Mouse (Mus musculus) layer of hippocampus, postnatal 25 days (tissue): ENCODE results near the gene Cldn9. TPM values are rescaled to one million over a fixed set of nuclear protein-coding genes. Genes with fewer than 3 reads are reported as not detected.

Experiments
- DNase-seq, 2 experiments: peaks; one replicate each; pipeline ENCODE4 v3.0.0; 2022; ENCODE audit warnings: mixed read lengths in 2 of 2, low spot score in 1 of 2; ENCODE audit errors: extremely low spot score in 1 of 2
- total RNA-seq, 2 experiments: library from RNA; stranded (reverse); gene quantifications; 2 replicates each; pipeline ENCODE4 v1.2.3; 2021

The Cldn9 gene
- total RNA-seq, 2 experiments from 2014 or later, result not detected

DNA sequence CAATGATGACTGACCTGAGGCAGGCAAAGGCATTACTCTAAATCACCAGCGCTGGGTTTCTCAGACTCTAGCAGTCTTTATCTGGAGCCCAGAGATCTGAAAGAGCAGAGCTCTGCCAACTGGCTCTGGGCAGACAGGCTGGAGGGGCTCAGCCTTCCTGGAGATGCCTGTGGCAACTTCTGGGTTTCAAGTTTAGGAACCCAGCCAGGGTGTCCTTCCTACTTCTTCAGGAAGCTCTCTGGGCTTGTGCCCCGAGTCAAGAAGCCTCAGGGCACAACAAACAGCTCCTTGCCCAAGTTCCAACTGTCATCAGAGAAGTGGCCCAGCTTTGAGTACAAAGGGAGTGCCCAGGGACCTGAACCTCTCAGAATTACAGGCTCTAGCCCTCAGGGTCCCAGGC, 29.4 kb downstream of the Cldn9 start:
- DNase-seq, result no peak

DNA sequence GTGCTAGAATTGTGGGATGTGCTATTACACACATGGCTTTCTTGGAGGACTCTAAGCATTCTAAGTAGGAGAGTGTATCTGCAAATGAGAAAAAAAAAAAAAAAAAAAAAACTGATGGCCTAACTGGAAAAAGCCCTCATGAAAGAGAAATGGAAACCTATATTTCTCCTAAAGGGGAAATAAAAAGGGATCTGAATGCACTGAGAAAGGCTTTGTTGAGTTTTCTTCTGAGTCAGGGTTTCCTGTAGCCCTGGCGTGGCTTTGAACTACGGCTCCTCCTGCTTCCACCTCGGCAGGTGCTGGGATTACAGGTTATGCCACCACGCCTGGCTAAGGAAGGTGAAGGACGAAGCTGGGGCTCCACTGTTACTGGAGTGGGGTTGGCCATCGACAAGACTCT, 29.8 kb downstream of the Cldn9 start:
- DNase-seq, result no peak

DNA sequence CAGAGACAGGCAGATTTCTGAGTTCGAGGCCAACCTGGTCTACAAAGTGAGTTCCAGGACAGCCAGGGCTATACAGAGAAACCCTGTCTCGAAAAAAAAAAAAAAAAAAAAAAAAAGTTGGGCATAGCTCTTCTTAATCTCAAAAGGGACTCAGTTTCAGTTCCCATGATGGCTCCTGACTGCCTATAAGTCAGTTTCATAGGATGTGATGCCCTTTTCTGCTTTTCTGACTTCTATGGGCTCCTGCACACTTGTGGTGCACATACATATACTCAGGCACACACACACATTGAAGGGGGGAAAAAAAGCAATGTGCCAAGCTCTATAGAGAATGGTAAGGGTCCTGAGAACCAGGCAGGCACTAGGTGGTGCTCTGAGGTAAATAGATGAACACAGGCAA, 30.5 kb downstream of the Cldn9 start:
- DNase-seq, result no peak

DNA sequence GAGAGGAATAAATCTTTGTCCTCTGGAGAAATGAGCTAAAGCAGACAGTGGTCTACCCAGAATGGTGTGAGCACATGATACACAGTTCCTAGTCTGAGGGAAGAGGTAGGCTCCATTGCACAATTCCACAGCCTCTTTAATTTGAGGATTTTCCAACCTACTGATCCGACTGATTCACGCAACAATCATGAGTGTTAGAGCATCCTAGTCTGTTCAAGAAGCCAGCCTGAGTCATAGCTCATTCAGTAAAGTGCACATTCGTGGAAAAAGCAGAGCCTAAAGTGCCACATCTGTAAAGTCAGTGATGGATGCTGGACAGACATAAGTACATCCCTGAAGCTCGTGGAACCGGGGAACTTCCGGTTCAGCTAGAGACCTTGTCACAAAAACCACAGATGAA, 32.5 kb downstream of the Cldn9 start:
- no peak for DNase-seq

DNA sequence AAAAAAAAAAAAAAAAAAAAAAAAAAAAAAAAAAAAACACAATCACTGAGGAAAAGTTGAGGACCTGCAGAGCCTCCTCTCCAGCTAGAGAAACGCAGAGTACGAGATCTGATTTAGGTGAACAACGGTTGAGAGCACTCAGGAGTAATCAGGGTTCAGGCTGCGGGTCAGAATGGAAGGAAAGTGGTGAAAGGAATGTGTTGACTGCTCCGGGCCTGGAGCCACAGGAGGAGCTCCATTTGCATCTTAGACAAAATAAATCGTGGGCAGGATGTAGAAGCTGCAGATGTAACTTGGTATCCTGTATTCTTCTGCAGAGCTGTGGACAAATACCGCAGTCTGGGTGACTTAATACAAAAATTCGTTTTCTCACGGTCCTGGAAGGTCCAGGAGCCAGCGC, 37.9 kb downstream of the Cldn9 start:
- no peak for DNase-seq

DNA sequence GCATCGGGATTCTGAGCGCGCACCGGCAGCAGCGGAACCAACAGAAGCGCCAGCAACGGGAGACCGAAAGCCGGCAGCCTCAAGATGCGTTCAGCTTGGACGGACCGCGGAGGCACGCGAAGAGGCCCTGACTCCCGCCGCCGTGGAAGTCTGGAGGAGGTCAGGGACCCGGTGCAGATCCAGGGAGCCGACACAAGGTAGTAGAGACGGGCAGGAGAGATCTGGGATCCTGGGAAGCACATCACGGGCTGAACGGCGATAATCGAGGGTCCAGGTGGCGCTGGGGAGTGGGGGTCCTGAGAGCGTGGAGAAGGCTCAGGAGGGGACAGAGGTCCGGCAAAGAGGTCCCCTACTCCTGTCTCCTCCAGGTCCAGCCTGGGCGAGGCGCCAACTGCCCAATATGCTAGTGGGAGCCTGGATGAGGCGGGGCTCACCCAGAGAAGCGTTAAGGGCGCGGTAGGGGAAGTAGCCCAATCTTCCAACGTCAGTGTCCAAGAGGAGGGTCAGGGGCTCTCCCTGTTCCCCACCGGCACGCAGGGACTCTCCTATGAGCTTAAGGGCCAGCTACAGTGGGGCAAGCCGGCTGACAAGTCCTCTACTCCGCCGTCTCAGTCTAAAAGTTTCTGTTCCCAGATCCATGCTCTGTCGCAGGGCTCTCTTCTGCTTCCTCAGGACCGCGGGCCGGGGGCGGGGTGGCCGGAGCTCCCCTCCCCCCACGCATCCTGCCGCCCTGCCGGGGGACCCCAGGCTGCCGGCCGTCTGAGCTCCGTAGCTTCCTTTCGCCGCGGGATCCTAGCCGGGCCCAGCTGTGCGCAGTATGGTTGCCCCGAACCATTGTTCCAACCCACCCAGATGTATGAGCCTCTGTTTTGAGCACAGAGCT, 39.0 kb downstream of the Cldn9 start, which contains the start of gene Mmp25:
Gene Mmp25, minus strand, starts transcription at position 665 of the 883 bp plus-strand sequence.
- DNase-seq, result no peak

Other genes starting within 250 kb of the Cldn9 start
- gene Vmn2r117, start 204.3 kb downstream of the Cldn9 start, total RNA-seq, result not detected
- gene Zfp213, start 119.8 kb downstream of the Cldn9 start, total RNA-seq, result 1 to 10 TPM; 5.5 to 7.6 TPM
- gene Zfp13, start 84.5 kb downstream of the Cldn9 start, total RNA-seq, result 10 to 100 TPM; 30.2 to 35.1 TPM
- gene Zscan10, start 83.2 kb downstream of the Cldn9 start, total RNA-seq, result not detected
- gene Mmp25, start 38.7 kb downstream of the Cldn9 start, total RNA-seq, result under 1 TPM; 0.19 to 0.22 TPM
- gene Bicdl2, start 23.5 kb downstream of the Cldn9 start, total RNA-seq, result not detected
- 100 to 1,000 TPM; 119 to 129 TPM for gene Hcfc1r1, start 10.4 kb downstream of the Cldn9 start, total RNA-seq
- 10 to 100 TPM in 1 of 2 experiments, 1 to 10 TPM in 1; 9.0 to 10.1 TPM for gene Thoc6, start 10.1 kb downstream of the Cldn9 start, total RNA-seq
- 1 to 10 TPM; 5.8 to 8.8 TPM for gene Tnfrsf12a, start 6.6 kb downstream of the Cldn9 start, total RNA-seq
- not detected for gene Cldn6, start 4.8 kb downstream of the Cldn9 start, total RNA-seq
- gene 1520401A03Rik, start 38.8 kb upstream of the Cldn9 start, total RNA-seq, result under 1 TPM; 0.17 to 0.61 TPM
- gene Pkmyt1, start 42.3 kb upstream of the Cldn9 start, total RNA-seq, result 1 to 10 TPM; 2.7 to 3.7 TPM
- 10 to 100 TPM; 55.1 to 58.7 TPM for gene Paqr4, start 56.8 kb upstream of the Cldn9 start, total RNA-seq
- under 1 TPM; 0.28 to 0.49 TPM for gene Kremen2, start 61.8 kb upstream of the Cldn9 start, total RNA-seq
- 100 to 1,000 TPM; 263 to 298 TPM for gene Flywch1, start 87.6 kb upstream of the Cldn9 start, total RNA-seq
- gene Flywch2, start 102.1 kb upstream of the Cldn9 start, total RNA-seq, result 10 to 100 TPM; 11.3 to 18.4 TPM
- 100 to 1,000 TPM; 400 to 605 TPM for gene Srrm2, start 106.5 kb upstream of the Cldn9 start, total RNA-seq
- gene Elob, start 145.1 kb upstream of the Cldn9 start, total RNA-seq, result 100 to 1,000 TPM; 381 to 387 TPM
- not detected for gene Prss33, start 152.0 kb upstream of the Cldn9 start, total RNA-seq
- gene Prss32, start 159.8 kb upstream of the Cldn9 start, total RNA-seq, result not detected
- 1 to 10 TPM; 1.8 to 2.0 TPM for gene Prss41, start 160.1 kb upstream of the Cldn9 start, total RNA-seq
- gene Prss21, start 184.0 kb upstream of the Cldn9 start, total RNA-seq, result not detected
- gene Dcpp1, start 196.8 kb upstream of the Cldn9 start, total RNA-seq, result not detected
- not detected for gene Dcpp2, start 196.9 kb upstream of the Cldn9 start, total RNA-seq
- gene Dcpp3, start 233.4 kb upstream of the Cldn9 start, total RNA-seq, result not detected